Mouse (Mus musculus): ENCODE results near the gene Pold3. TPM values are rescaled to one million over a fixed set of nuclear protein-coding genes. Genes with fewer than 3 reads are reported as not detected.
"Not testable (repeated sequence)": the region's sequence is repeated elsewhere in the genome, so short reads cannot be mapped to it uniquely, and the experiment has no call there.

Gene Pold3
- polyA plus RNA-seq, 1 experiment from 2014 or later = 31.8 TPM

DNA sequence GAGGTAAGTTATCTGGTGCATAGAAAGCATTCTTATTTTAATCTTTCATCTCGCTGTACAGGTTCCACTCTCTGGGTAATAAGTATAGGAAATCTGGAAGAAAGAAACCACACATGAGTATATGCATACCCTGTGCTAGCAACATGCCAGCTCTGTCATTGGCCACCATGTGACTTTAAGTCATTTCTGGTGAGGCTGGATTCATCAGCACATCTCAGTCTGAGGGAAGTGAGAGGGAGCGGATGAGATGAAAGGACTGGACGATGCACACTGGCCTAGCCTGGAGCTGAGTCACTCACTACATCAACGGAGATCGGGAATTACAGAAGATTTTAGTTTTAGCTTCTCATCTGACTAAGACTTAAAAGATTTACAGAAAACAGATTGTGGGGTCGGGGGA is 38.5 kb downstream of the Pold3 start:
- Histone ChIP-seq H3K27ac (replicated peaks in 1 of 2; ENCODE audit: control insufficient read depth in 1 of 2, insufficient read depth in 1 of 2, low read depth in 2 of 2, low read length in 2 of 2) (no peak overlapping the region), H3K36me3 (ENCODE audit: control insufficient read depth, insufficient read depth, low read length) (peaks cover 61% of the 10 kb centered on the region)
- 87% methylated on average over 6 of the region's 6 CpGs for WGBS

DNA sequence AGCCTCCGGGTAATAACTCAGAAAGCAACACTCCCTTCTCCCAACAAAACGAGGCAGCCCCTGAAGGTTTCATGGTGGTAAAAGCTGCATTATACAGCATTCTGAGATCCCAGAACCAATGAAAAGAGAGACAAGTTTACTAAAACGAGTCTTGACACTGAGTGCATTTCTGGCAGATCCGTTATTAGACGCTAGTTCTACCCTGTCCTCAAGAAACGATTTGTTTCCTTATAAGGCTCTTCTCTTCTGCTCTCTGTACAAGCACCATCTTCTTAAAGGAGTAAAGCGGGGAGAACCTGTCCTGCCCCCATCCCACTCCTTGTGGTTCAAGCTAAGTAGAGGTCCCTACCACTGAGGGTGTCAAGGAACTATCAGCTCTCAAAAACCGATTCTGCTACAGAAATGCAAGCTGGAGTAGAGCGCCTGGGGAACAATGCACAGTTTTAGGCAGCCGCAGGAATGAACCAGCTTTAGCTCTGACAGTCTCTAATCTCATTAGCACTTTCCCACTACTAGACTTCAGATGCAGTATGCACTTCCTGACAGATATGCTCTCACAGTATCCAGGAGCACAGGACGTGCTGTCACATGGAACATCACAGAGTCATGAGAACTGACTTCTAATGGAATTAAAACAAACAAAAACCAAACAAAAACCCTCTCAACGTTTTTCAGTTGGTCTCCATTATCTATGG is 41.1 kb downstream of the Pold3 start:
- peaks cover 36% of the 10 kb centered on the region for H3K36me3 ChIP-seq (ENCODE audit: control insufficient read depth, insufficient read depth, low read length)
- no peaks in the 10 kb centered on the region for H3K9me3 ChIP-seq (ENCODE audit: control insufficient read depth, low read length)
- no peak overlapping the region for H3K27ac ChIP-seq (replicated peaks in 1 of 2; ENCODE audit: control insufficient read depth in 1 of 2, insufficient read depth in 1 of 2, low read depth in 2 of 2, low read length in 2 of 2)
- H3K4me2 ChIP-seq (ENCODE audit: low read length) = peak overlapping the region; percentile 16; the same call in 1 of the 2 replicates
- 43% methylated on average over 12 of the region's 12 CpGs for WGBS
- H3K4me1 ChIP-seq (ENCODE audit: control insufficient read depth in 2 of 2, insufficient read depth in 2 of 2, low read length in 2 of 2) = peaks cover 7 to 17% of the 10 kb centered on the region in 2 experiments
- H3K27me3 ChIP-seq (ENCODE audit: control insufficient read depth, insufficient read depth, low read length) = no peaks in the 10 kb centered on the region
- no peak overlapping the region for H3K4me3 ChIP-seq (ENCODE audit: control insufficient read depth in 1 of 2, insufficient read depth in 1 of 2, low read depth in 1 of 2, low read length in 2 of 2)
- no peak overlapping the region for H3K9ac ChIP-seq (ENCODE audit: low read length)
- ATAC-seq (ENCODE audit: insufficient number of reproducible peaks, insufficient read depth, low FRiP score, low read depth) = no peak

More for the DNA sequence above, 38.5 kb downstream of the Pold3 start:
- H3K4me2 ChIP-seq (ENCODE audit: low read length) = no peak overlapping the region
- no peaks in the 10 kb centered on the region for H3K27me3 ChIP-seq (ENCODE audit: control insufficient read depth, insufficient read depth, low read length)
- H3K4me1 ChIP-seq (ENCODE audit: control insufficient read depth in 2 of 2, insufficient read depth in 2 of 2, low read length in 2 of 2) = peaks cover 2 to 9% of the 10 kb centered on the region in 2 experiments
- H3K9me3 ChIP-seq (ENCODE audit: control insufficient read depth, low read length) = no peaks in the 10 kb centered on the region
- no peak overlapping the region for H3K9ac ChIP-seq (ENCODE audit: low read length)
- ATAC-seq (ENCODE audit: insufficient number of reproducible peaks, insufficient read depth, low FRiP score, low read depth) = no peak
- no peak overlapping the region for H3K4me3 ChIP-seq (ENCODE audit: control insufficient read depth in 1 of 2, insufficient read depth in 1 of 2, low read depth in 1 of 2, low read length in 2 of 2)

DNA sequence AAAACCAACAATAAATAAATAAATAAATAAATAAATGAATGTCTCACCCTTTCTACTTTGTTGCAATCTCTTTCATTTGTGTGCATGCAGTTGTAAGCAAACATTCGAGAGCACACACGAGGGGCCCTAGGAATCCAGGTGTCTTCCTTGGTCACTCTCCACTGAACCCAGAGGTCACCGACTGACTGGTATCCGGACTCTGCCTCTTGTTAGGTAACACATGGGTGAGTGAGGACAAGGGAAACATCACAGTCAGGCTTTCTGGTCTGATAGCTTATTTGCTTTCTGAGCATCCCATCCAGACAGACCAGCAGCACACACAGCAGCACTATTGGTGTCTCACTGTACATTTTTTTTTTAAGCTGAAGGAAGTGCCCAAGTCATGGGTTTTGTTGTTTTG is 44.3 kb downstream of the Pold3 start:
- Histone ChIP-seq H3K27me3 (ENCODE audit: control insufficient read depth, insufficient read depth, low read length) (no peaks in the 10 kb centered on the region), H3K27ac (replicated peaks in 1 of 2; ENCODE audit: control insufficient read depth in 1 of 2, insufficient read depth in 1 of 2, low read depth in 2 of 2, low read length in 2 of 2) (no peak overlapping the region), H3K9ac (ENCODE audit: low read length) (no peak overlapping the region), H3K36me3 (ENCODE audit: control insufficient read depth, insufficient read depth, low read length) (peaks cover 8% of the 10 kb centered on the region), H3K4me3 (ENCODE audit: control insufficient read depth in 1 of 2, insufficient read depth in 1 of 2, low read depth in 1 of 2, low read length in 2 of 2) (no peak overlapping the region), H3K4me2 (ENCODE audit: low read length) (no peak overlapping the region), H3K4me1 (ENCODE audit: control insufficient read depth in 2 of 2, insufficient read depth in 2 of 2, low read length in 2 of 2) (peaks cover 7 to 17% of the 10 kb centered on the region in 2 experiments), H3K9me3 (ENCODE audit: control insufficient read depth, low read length) (peaks cover 8% of the 10 kb centered on the region; the same call in 1 of the 2 replicates)
- no peak for ATAC-seq (ENCODE audit: insufficient number of reproducible peaks, insufficient read depth, low FRiP score, low read depth)
- 82% methylated on average over 4 of the region's 4 CpGs for WGBS

DNA sequence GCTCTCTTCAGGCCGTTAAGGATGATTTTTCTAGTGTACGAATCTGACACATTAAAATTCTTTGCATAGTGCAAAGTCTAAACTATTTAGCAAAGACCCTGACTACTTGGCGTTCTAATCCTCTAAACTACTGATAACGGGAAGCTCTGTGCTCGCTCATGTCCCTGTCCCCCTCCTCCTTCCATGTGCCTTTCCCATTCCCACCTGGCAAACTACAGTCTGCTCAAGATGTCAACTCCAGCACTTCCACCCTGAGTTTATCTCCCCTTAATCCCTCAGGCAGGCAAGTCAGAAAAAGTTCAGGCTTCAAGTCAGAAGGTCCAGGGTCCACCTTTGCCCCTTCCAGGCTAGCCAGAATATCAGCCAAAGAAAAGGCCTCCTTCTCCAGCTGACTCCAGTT is 45.1 kb downstream of the Pold3 start:
- 0 out of 2 replicates have a peak, but pooled peaks cover 4% of the 10 kb centered on the region for H3K36me3 ChIP-seq (ENCODE audit: control insufficient read depth, insufficient read depth, low read length)
- no peak overlapping the region for H3K9ac ChIP-seq (ENCODE audit: low read length)
- no peak for ATAC-seq (ENCODE audit: insufficient number of reproducible peaks, insufficient read depth, low FRiP score, low read depth)
- peaks cover 7 to 17% of the 10 kb centered on the region in 2 experiments for H3K4me1 ChIP-seq (ENCODE audit: control insufficient read depth in 2 of 2, insufficient read depth in 2 of 2, low read length in 2 of 2)
- H3K27me3 ChIP-seq (ENCODE audit: control insufficient read depth, insufficient read depth, low read length) = no peaks in the 10 kb centered on the region
- H3K27ac ChIP-seq (replicated peaks in 1 of 2; ENCODE audit: control insufficient read depth in 1 of 2, insufficient read depth in 1 of 2, low read depth in 2 of 2, low read length in 2 of 2) = no peak overlapping the region
- WGBS = 17% methylated on average over 5 of the region's 5 CpGs
- no peak overlapping the region for H3K4me2 ChIP-seq (ENCODE audit: low read length)
- H3K9me3 ChIP-seq (ENCODE audit: control insufficient read depth, low read length) = peaks cover 8% of the 10 kb centered on the region; the same call in 1 of the 2 replicates
- no peak overlapping the region for H3K4me3 ChIP-seq (ENCODE audit: control insufficient read depth in 1 of 2, insufficient read depth in 1 of 2, low read depth in 1 of 2, low read length in 2 of 2)

DNA sequence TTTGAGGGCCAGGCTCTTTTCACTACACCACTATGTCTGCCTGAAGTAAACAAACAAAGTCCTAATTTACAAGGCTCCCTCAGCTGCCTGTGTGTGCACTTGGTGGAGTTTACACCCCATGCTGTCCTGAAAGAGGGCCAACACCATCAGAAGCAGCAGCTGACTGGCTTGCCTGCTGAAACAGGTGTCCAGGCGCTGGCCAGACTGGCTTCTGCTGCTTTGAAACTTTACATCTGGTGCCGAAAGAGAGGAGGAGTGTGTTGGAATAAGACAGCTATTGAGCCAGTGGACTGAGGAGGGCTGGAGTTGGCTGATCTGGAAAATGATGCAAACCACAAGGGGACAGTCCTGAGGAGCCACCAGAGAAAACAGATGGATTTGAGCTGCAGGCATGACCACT is 47.4 kb downstream of the Pold3 start:
- Histone ChIP-seq H3K4me3 (ENCODE audit: control insufficient read depth in 1 of 2, insufficient read depth in 1 of 2, low read depth in 1 of 2, low read length in 2 of 2) (no peak overlapping the region), H3K9ac (ENCODE audit: low read length) (no peak overlapping the region), H3K27me3 (ENCODE audit: control insufficient read depth, insufficient read depth, low read length) (no peaks in the 10 kb centered on the region), H3K27ac (replicated peaks in 1 of 2; ENCODE audit: control insufficient read depth in 1 of 2, insufficient read depth in 1 of 2, low read depth in 2 of 2, low read length in 2 of 2) (no peak overlapping the region), H3K36me3 (ENCODE audit: control insufficient read depth, insufficient read depth, low read length) (0 out of 2 replicates have a peak, but pooled peaks cover 3% of the 10 kb centered on the region), H3K4me1 (ENCODE audit: control insufficient read depth in 2 of 2, insufficient read depth in 2 of 2, low read length in 2 of 2) (peaks cover 5 to 8% of the 10 kb centered on the region in 2 experiments; a peak in 2 of 4 replicates), H3K9me3 (ENCODE audit: control insufficient read depth, low read length) (peaks cover 8% of the 10 kb centered on the region; the same call in 1 of the 2 replicates), H3K4me2 (ENCODE audit: low read length) (no peak overlapping the region)
- 71% methylated on average over 2 of the region's 2 CpGs for WGBS
- ATAC-seq (ENCODE audit: insufficient number of reproducible peaks, insufficient read depth, low FRiP score, low read depth) = no peak

DNA sequence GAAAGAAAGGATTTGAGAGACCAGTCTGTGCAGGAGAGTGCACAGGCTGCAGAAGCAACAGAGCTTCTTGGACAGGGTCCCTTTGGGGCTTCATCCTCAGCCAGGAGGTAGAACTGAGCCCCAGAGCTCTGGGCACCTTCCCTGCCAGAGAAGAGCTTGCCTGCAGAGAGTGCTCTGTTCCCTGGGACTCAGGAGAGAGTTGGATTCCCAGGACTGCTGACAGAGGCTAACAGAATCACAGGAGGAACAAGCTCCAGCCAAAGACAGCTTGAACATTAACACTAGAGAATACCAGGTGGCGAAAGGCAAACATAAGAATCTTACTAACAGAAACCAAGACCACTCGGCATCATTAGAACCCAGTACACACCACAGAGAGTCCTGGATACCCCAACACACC is 68.4 kb downstream of the Pold3 start:
- H3K4me2 ChIP-seq (ENCODE audit: low read length); H3K27ac ChIP-seq (replicated peaks in 1 of 2; ENCODE audit: control insufficient read depth in 1 of 2, insufficient read depth in 1 of 2, low read depth in 2 of 2, low read length in 2 of 2); H3K27me3 ChIP-seq (ENCODE audit: control insufficient read depth, insufficient read depth, low read length); H3K36me3 ChIP-seq (ENCODE audit: control insufficient read depth, insufficient read depth, low read length); H3K9ac ChIP-seq (ENCODE audit: low read length); H3K4me3 ChIP-seq (ENCODE audit: control insufficient read depth in 1 of 2, insufficient read depth in 1 of 2, low read depth in 1 of 2, low read length in 2 of 2); H3K9me3 ChIP-seq (ENCODE audit: control insufficient read depth, low read length); H3K4me1 ChIP-seq (ENCODE audit: control insufficient read depth in 2 of 2, insufficient read depth in 2 of 2, low read length in 2 of 2); ATAC-seq (ENCODE audit: insufficient number of reproducible peaks, insufficient read depth, low FRiP score, low read depth): not testable (repeated sequence)
- 90% methylated on average over 2 of the region's 2 CpGs for WGBS

DNA sequence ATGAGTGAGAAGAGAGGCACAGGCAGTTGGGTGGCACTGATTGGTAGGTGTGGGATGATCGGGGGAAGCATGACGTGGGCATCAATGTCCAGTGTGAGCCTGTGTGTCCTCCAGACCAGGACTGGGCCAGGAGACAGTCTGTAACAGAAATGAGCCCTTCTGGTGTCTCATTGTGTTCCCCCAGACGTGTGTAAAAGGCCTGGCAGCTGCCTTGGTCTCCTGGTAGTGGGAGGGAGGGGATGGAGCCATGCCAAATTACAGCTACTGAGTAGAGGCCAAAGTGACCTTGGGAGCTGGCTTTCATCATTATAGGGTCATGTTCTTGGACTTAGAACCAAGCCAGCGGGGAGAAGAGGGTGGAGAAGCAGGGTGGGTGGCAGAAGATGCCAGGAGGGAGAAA is 69.5 kb downstream of the Pold3 start:
- ATAC-seq (ENCODE audit: insufficient number of reproducible peaks, insufficient read depth, low FRiP score, low read depth) = peak; percentile 21; the same call in 1 of the 2 replicates
- no peak overlapping the region for H3K4me3 ChIP-seq (ENCODE audit: control insufficient read depth in 1 of 2, insufficient read depth in 1 of 2, low read depth in 1 of 2, low read length in 2 of 2)
- no peaks in the 10 kb centered on the region for H3K27me3 ChIP-seq (ENCODE audit: control insufficient read depth, insufficient read depth, low read length)
- WGBS = 53% methylated on average over 4 of the region's 4 CpGs
- H3K36me3 ChIP-seq (ENCODE audit: control insufficient read depth, insufficient read depth, low read length) = no peaks in the 10 kb centered on the region
- H3K27ac ChIP-seq (replicated peaks in 1 of 2; ENCODE audit: control insufficient read depth in 1 of 2, insufficient read depth in 1 of 2, low read depth in 2 of 2, low read length in 2 of 2) = no peak overlapping the region
- no peaks in the 10 kb centered on the region for H3K9me3 ChIP-seq (ENCODE audit: control insufficient read depth, low read length)
- no peak overlapping the region for H3K9ac ChIP-seq (ENCODE audit: low read length)
- H3K4me2 ChIP-seq (ENCODE audit: low read length) = no peak overlapping the region
- peaks cover 2 to 4% of the 10 kb centered on the region in 2 experiments; a peak in 1 of 4 replicates for H3K4me1 ChIP-seq (ENCODE audit: control insufficient read depth in 2 of 2, insufficient read depth in 2 of 2, low read length in 2 of 2)
